Mouse (Mus musculus): Measurements from ENCODE around the gene Zbtb40.

- TF ChIP-seq CTCF (IDR thresholded peaks at IDR 0.05; ENCODE audit: low read depth) (no peak), EP300 (IDR thresholded peaks at IDR 0.05; ENCODE audit: low read depth) (no peak)
Observed at GRCm38 (mm10) chr4:137054932-137055331, 6.3 kb upstream of the Zbtb40 start.
